Mouse (Mus musculus) myocyte (in vitro differentiated cells): ENCODE data around the gene Snx10. TPM values are rescaled to one million over a fixed set of nuclear protein-coding genes. Genes with fewer than 3 reads are reported as not detected.

Experiments used
- H3K27me3 ChIP-seq: one replicate; pipeline ENCODE4 v1.6.1; 2011; ENCODE audit not compliant: control insufficient read depth, insufficient read depth, insufficient read length
- H3K36me3 ChIP-seq: one replicate; pipeline ENCODE4 v1.6.1; 2011; ENCODE audit not compliant: control insufficient read depth, insufficient read depth
- H3K4me2 ChIP-seq: one replicate; pipeline ENCODE4 v1.6.1; 2011; ENCODE audit warnings: low read depth, control low read depth
- H3K4me3 ChIP-seq: one replicate; pipeline ENCODE4 v1.5.1; 2011; ENCODE audit warnings: mild to moderate bottlenecking, control low read depth, moderate library complexity
- H3K79me2 ChIP-seq: one replicate; pipeline ENCODE4 v1.6.1; 2011; ENCODE audit not compliant: control insufficient read depth, insufficient read depth
- H3ac ChIP-seq: one replicate; pipeline ENCODE4 v1.6.1; 2011; ENCODE audit not compliant: control insufficient read depth, insufficient read length
- CEBPB ChIP-seq: IDR thresholded peaks from 2 replicates; pipeline ENCODE4 v1.6.1; 2011; ENCODE audit warnings: mild to moderate bottlenecking, moderate library complexity; ENCODE audit not compliant: poor library complexity, insufficient read depth, severe bottlenecking
- E2F4 ChIP-seq: IDR thresholded peaks from one replicate; pipeline ENCODE4 v1.6.1; 2011; ENCODE audit warnings: mild to moderate bottlenecking, control low read depth, moderate library complexity; ENCODE audit not compliant: insufficient read depth
- MAX ChIP-seq: IDR thresholded peaks from one replicate; pipeline ENCODE4 v1.6.1; 2011; ENCODE audit warnings: low read depth, mild to moderate bottlenecking, control low read depth
- MYOD1 ChIP-seq, 3 experiments: IDR thresholded peaks; one replicate each; pipeline ENCODE4 v1.6.1; 2011; ENCODE audit warnings: control low read depth in 2 of 3, low read depth in 2 of 3, mild to moderate bottlenecking in 2 of 3, moderate library complexity in 1 of 3; ENCODE audit not compliant: insufficient read length in 2 of 3, control insufficient read depth in 1 of 3
- MYOG ChIP-seq, 3 experiments: IDR thresholded peaks; one replicate each; pipeline ENCODE4 v1.6.1; 2011; ENCODE audit warnings: control low read depth in 2 of 3, low read depth in 2 of 3, mild to moderate bottlenecking in 2 of 3; ENCODE audit not compliant: insufficient read length in 2 of 3, control insufficient read depth in 1 of 3, insufficient read depth in 1 of 3
- POLR2A ChIP-seq: IDR thresholded peaks from one replicate; pipeline ENCODE4 v1.6.1; 2011; ENCODE audit warnings: low read depth, mild to moderate bottlenecking, control low read depth, moderate library complexity; ENCODE audit not compliant: insufficient read length
- POLR2AphosphoS2 ChIP-seq: IDR thresholded peaks from one replicate; pipeline ENCODE4 v1.6.1; 2011; ENCODE audit warnings: low read depth, control low read depth; ENCODE audit not compliant: insufficient read length
- REST ChIP-seq: IDR thresholded peaks from one replicate; pipeline ENCODE4 v1.6.1; 2011; ENCODE audit warnings: mild to moderate bottlenecking, control low read depth, moderate library complexity; ENCODE audit not compliant: insufficient read depth, insufficient read length
- SRF ChIP-seq: IDR thresholded peaks from one replicate; pipeline ENCODE4 v1.6.1; 2011; ENCODE audit warnings: low read depth; ENCODE audit not compliant: control insufficient read depth, insufficient read length
- TCF12 ChIP-seq: IDR thresholded peaks from one replicate; pipeline ENCODE4 v1.6.1; 2011; ENCODE audit warnings: mild to moderate bottlenecking, control low read depth; ENCODE audit not compliant: poor library complexity, insufficient read depth, severe bottlenecking
- TCF3 ChIP-seq: IDR thresholded peaks from one replicate; pipeline ENCODE4 v1.6.1; 2011; ENCODE audit warnings: low read depth, control low read depth; ENCODE audit not compliant: insufficient read length
- USF1 ChIP-seq: IDR thresholded peaks from one replicate; pipeline ENCODE4 v1.6.1; 2011; ENCODE audit warnings: low read depth, mild to moderate bottlenecking, control low read depth, moderate library complexity
- polyA plus RNA-seq: library from polyadenylated mRNA; unstranded; fragments of >200 nt; fragmentation: generic; extraction: Trizol; gene quantifications from one replicate; pipeline ENCODE4 v1.2.1, GENCODE M21; 2012; ENCODE audit warnings: missing spikeins

The Snx10 gene
- polyA plus RNA-seq, 1 experiment: 3.3 TPM

DNA sequence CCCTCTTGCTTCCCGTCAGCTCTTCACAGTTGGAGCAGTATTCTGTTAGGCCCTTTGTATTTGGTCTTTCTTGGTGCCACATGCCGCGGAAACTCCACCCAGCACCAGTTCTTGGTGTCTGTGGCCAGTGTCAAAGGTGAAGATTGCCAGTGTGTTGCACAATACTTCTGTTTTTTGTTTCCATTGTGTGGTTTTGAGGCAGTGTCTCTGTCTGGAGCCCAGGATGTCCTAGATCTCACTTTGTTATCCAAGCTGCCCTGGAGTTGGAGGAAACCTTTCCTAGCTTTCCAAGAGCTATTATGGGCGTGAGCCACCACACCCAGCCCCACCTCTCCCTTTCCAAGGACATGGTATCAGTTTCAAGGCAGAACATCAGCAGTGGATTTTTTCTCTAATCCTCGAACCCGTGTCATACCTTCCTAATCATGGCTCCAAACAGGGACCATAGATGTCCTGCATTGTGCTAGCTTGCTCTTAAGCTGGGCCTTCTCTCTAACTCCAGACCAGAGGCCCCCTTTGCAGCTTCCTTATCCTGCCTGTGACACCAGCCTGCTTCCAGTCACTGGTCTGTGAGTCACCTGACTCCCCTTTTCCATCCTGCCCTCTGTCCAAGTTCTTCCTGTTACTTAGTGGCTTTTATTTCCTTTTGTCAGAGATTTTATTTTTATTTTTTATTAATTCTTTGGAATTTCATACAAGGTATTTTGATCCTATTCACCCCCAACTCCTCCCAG, 9.9 kb downstream of the Snx10 start:
- no peaks in the 10 kb centered on the region for H3K79me2 ChIP-seq
- no peak for TF ChIP-seq TCF3
- peak; percentile 95 for TF ChIP-seq CEBPB
- no peak overlapping the region for H3K4me2 ChIP-seq
- no peak overlapping the region for H3ac ChIP-seq
- H3K4me3 ChIP-seq: no peak overlapping the region
- no peaks in the 10 kb centered on the region for H3K36me3 ChIP-seq
- no peaks in the 10 kb centered on the region for H3K27me3 ChIP-seq

DNA sequence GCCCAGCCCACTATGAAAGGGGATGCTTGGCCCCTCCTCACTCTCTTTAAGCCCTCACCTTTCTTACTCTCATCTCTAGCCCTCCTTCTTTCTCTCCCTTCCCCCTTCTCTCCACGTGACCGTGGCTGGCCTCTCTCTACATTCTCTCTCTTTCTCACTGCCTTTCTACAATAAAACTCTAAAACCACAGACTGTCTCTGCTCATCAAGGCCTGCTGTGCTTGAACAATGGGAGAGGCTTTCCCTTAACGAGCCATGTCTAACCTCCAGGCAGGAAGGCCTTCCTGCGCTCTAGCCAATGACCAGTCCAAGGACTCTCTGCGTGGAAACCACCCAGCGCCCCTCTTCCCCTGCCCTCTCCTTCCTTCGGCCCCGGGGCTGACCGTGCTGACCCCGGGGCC, 11.9 kb downstream of the Snx10 start:
- Histone ChIP-seq H3K4me2 (no peak overlapping the region), H3K79me2 (no peaks in the 10 kb centered on the region), H3K36me3 (no peaks in the 10 kb centered on the region), H3K4me3 (no peak overlapping the region), H3K27me3 (no peaks in the 10 kb centered on the region), H3ac (no peak overlapping the region)
- TF ChIP-seq MAX (no peak), POLR2A (no peak), TCF12 (no peak), TCF3 (no peak), USF1 (no peak), MYOD1 (IDR thresholded peaks at IDR 0.05; ENCODE audit: control insufficient read depth in 1 of 3, insufficient read length in 2 of 3, low read depth in 2 of 3) (no peak), CEBPB (no peak), SRF (no peak), E2F4 (no peak), MYOG (IDR thresholded peaks at IDR 0.05; ENCODE audit: control insufficient read depth in 1 of 3, insufficient read depth in 1 of 3, insufficient read length in 2 of 3, low read depth in 2 of 3) (no peak), POLR2AphosphoS2 (no peak), REST (no peak)

DNA sequence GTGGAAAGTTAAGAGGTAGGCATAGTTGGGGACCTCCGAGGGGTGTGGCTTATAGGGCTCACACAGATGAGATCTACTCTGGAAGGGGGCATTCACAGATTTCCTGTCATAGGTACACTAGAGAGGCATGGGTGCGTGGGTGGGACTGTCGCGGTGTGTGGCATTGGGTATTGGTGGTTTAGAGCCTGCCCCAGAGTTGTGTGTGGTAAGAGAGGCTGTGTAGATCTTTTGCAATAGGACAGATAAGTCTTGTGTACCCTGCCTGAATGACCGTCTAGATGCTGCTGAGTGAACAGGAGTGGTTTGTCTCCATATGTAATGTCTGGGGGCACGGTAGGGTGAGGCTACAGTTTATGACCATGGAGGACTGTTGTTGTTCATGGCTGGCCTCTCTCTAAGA, 16.8 kb downstream of the Snx10 start:
- TF ChIP-seq MAX: no peak
- TF ChIP-seq MYOG (IDR thresholded peaks at IDR 0.05; ENCODE audit: control insufficient read depth in 1 of 3, insufficient read depth in 1 of 3, insufficient read length in 2 of 3, low read depth in 2 of 3): no peak
- no peak for TF ChIP-seq CEBPB
- no peak for TF ChIP-seq MYOD1 (IDR thresholded peaks at IDR 0.05; ENCODE audit: control insufficient read depth in 1 of 3, insufficient read length in 2 of 3, low read depth in 2 of 3)
- no peak for TF ChIP-seq TCF12
- no peak for TF ChIP-seq E2F4
- no peak for TF ChIP-seq USF1
- H3K79me2 ChIP-seq: no peaks in the 10 kb centered on the region
- H3ac ChIP-seq: no peak overlapping the region
- no peak overlapping the region for H3K4me3 ChIP-seq
- H3K4me2 ChIP-seq: no peak overlapping the region
- no peaks in the 10 kb centered on the region for H3K27me3 ChIP-seq
- H3K36me3 ChIP-seq: no peaks in the 10 kb centered on the region

DNA sequence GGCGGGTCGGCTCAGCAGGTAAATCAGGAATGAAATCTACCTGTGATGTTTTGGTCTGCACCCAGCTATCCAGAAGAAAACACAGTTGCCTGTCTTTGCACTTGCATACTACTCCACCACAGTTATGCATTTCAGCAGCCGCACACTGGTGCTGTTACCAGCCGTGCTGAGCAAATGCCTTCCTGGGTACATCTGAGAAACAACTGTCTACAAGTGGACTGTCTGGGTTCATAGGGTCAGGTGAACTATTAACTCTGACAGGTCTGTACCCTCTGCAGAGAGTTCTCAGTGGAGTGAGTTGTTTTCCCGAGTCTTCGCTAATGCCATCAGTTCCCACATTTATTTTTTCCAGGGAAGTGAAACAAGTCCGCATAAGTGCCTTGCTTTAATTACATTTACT, 17.7 kb downstream of the Snx10 start:
- Histone ChIP-seq H3K4me2 (no peak overlapping the region), H3K36me3 (no peaks in the 10 kb centered on the region), H3ac (no peak overlapping the region), H3K27me3 (no peaks in the 10 kb centered on the region), H3K4me3 (no peak overlapping the region), H3K79me2 (no peaks in the 10 kb centered on the region)
- TF ChIP-seq REST (no peak), SRF (no peak), TCF12 (no peak), MAX (no peak), POLR2A (no peak), POLR2AphosphoS2 (no peak)

DNA sequence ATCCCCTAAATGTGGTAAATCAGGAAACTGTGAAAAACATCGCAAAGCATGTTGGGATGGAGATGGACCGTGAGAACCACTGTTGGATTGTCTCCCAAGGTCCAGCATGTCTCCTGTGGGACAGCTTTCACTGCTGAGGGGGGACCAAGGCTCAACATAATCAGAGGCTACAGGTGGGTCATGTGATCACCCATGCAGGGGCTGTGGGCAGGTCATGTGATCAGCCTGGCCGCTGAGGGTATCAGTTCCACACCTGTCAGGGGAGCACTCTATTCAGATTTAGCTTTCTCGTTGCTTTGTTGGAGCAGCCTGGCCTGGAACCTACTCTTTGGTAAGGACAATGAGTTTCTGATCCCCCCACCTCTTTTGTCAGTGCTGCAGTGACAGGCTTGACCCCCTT, 18.4 kb downstream of the Snx10 start:
- Histone ChIP-seq H3K4me2 (no peak overlapping the region), H3K79me2 (no peaks in the 10 kb centered on the region), H3ac (no peak overlapping the region), H3K4me3 (no peak overlapping the region), H3K27me3 (no peaks in the 10 kb centered on the region), H3K36me3 (no peaks in the 10 kb centered on the region)
- TF ChIP-seq CEBPB (no peak), TCF3 (no peak), SRF (no peak), REST (no peak), POLR2A (no peak), USF1 (no peak), MAX (no peak), TCF12 (no peak), MYOG (IDR thresholded peaks at IDR 0.05; ENCODE audit: control insufficient read depth in 1 of 3, insufficient read depth in 1 of 3, insufficient read length in 2 of 3, low read depth in 2 of 3) (no peak), POLR2AphosphoS2 (no peak), E2F4 (no peak), MYOD1 (IDR thresholded peaks at IDR 0.05; ENCODE audit: control insufficient read depth in 1 of 3, insufficient read length in 2 of 3, low read depth in 2 of 3) (no peak)
